Mouse (Mus musculus) gastrocnemius, postnatal 4 days (tissue): ENCODE measurements around the gene Mid2. TPM values are rescaled to one million over a fixed set of nuclear protein-coding genes. Genes with fewer than 3 reads are reported as not detected.
"Not testable (repeated sequence)": the region's sequence is repeated elsewhere in the genome, so short reads cannot be mapped to it uniquely, and the experiment has no call there.

Experiments
- DNase-seq, 2 experiments: peaks; one replicate each; pipeline ENCODE4 v3.0.0; 2021 to 2022; ENCODE audit warnings: low spot score in 2 of 2, mixed read lengths in 2 of 2
- long read RNA-seq, 2 experiments: library from polyadenylated mRNA; stranded (forward); transcript quantifications; one replicate each; pipeline ENCODE4 v2.0.0; 2021
- total RNA-seq, 2 experiments: library from RNA; stranded (reverse); gene quantifications; 2 replicates each; pipeline ENCODE4 v1.2.3; 2021

Gene Mid2
- total RNA-seq, result 10 to 100 TPM; 18.4 to 21.8 TPM
- long read RNA-seq, experiment 1, partial matches to known transcripts, result 0 of 2 reads
- long read RNA-seq, experiment 1, other reads (novel, unspliced or antisense), result 2 of 2 reads
- long read RNA-seq, experiment 2, partial matches to known transcripts, result 0 of 6 reads
- long read RNA-seq, experiment 2, other reads (novel, unspliced or antisense), result 6 of 6 reads

DNA sequence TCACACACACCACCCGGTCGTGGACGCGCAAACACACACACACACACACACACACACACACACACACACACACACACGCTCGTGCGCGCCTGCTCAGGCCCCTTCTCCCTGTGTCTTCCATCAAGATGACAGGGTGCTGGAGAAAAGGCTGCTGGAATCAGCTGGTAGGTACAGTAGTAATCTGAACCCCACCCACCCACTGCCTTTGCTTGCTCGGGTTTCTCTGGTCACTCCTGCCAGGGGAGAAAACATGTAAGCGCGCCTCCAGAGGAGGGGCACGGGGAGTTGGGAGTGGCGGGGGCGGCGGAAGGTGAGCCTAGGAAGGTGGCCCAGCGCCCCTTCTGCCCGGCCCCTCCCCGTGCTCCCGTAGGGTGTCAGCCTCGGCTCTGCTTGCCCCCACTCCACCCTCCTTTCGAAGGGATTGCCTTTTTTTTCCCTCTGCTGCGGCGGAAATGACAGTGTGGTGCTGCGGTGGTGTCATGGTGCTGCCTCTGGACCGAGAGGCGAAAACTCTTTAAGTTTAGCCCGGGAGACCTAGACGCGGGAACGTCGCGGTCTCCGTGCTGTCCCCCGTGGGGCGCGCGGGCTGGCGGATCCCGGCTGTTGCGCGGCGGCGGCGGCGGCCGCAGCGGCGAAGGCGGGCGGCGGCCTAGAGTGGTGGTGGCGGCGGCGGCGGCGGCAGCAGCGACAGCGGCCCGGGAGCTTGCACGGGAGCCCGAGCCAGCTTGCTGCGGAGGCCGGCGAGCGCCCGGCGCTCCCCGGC is at the start of gene Mid2:
Mid2 (plus strand) TSS at position 121 of the 763 bp plus-strand sequence.
- DNase-seq, result peak; percentile 17 to 25

DNA sequence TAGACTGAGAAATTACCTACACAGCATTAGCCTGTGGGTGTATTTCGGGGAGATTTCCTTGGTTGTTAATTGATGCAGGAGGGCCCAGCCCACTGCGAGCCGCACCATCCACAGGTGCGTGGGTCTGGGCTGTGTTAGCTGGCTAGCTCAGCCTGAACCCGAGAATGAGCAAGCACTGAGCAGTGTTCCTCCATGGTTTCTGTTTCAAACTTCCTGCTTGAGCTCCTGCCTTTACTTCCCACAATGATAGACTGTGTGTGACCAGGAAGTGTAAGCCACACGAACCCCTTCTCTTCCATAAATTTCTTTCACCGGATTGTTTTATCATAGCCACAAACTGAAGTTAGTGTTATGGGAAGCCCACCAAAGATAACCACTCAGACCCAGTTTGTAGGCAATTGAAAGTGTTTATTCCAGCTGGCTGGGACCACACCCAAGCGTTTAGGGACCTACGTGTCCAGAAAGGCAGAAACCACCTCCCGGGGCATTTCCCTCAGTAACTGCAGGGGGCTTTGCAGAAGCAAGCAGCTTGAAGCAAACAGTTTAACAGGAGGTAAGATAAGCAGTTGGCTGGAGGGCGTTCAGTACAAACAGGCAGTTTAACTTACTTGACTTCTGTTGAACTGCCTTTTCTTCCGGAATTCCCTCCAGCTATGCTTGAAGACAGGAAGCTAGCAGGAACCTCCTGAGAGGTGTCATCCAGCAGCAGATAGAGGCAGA is 39.4 kb upstream of the Mid2 start:
- DNase-seq, result no peak

DNA sequence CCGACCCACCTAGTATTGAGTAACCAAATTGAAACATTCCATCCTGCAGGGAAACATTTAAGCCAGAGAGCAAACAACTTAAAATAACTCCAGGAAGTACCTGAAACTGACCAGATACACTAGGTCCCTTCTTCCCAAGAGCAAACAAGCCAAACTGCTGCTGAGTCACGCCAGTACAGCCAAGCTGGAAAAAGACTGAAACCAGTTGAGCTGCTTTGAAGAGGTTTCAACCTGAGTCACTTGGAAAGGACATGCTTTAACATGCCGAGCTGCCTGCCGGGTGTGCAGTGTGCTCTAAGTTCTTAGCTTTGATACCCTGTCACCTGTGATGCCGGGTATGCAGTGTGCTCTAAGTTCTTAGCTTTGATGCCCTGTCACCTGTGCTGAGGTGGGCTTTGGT is 26.4 kb upstream of the Mid2 start:
- DNase-seq, result no peak

DNA sequence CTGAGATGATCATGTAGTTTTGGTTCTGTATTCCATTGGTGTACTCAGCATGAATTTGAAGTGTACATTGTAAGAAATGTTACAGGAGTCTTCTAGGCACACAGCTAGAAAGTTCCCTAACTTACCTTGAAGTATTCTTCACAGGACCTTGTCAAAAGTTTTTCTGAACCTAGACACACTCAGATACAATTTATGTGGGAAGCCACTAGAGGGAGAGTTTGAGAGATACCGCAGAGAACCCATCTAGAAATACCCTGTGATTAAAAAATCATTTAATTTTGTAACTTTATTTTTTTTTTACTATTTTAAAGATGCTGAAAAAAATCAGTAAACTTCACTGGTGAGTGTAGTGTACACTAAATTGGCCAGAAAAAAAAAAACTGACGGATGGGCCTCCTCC is 24.8 kb upstream of the Mid2 start:
- DNase-seq, result no peak

DNA sequence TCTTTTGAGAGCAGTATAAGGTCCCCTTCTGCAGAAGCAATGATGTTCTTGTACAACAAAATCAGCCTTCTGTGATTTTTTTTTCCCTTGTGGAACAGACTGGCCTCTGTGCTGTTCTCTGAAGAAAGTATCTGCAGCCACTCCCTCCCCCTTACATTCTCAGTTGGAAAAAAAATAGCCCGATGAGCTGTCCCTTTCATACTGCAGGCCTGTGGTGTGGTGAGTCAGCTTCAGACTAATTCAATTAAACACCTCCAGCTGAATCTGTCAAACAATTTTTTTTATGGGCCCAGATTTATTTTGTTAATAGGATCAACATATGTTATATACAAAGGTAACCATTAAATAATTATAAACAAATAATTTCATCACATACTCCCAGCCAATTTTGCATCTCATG is 3.7 kb upstream of the Mid2 start:
- DNase-seq, result no peak

DNA sequence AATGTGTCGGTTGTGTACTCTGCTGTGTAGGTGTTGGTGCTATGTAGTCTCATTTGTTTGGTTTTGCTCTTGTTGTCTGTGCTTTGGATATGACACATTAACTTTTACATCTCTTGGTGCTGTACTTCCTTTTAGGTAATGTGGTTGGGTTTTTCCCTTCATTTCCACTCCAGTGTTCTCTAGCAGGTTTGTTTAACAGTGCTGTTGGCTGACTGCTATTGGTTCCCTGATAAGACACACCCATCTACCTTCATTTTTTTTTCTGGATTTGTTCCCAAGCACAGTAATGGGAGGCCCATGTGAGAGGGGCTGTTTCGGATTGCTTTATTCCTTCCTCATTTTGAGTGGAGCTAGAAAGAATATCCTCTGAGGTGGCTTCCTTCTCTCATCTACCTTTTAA is 883 bp upstream of the Mid2 start:
- no peak for DNase-seq

DNA sequence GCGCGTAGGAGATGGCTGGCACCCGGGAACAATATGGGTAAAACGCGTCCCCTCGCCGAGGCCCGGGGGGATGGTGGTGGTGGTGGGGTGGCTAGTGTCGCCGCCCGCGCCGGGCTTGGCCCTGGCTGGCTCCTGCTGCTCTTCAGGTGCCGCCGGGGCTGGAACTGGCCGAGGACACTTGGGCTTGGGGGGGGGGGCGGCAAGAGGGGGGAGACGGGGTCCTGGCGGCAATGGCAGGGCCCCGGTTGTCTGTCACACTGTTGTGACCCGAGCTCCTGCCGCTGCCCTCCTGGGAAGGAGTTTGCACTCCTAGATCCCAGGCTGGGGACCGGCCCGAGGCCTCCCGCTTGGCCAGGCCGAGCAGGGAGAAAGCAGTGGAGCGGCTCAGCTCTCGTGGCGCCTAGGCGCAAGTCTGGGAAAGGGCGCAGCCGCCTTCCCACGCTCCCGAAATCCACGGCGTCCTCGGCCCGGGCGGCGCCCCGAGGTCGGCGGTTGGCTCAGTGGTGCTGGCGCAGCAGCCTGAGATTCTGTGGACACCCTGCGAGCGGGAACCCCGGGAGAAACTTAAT is 927 bp downstream of the Mid2 start:
- DNase-seq, result peak; percentile 31 to 40

DNA sequence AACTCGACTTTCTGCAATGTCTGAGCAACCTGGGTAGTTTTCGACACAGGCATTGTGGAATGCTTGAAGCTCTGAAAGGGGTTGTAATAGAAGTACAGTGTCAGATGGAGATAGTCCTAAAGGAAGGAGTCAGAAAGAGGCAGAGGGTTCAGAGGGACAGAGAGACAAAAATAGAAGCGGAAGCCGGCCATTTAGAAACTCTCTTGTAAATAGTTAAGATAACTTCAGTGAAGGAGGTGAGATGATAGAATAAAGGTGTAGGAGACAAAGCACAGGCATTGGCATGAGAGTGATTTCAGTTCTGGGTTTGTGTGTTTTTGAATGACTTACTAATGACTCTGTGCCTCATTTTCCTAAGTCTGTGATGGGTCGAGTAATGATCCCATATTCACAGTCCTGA is 11.0 kb downstream of the Mid2 start:
- DNase-seq, result no peak

DNA sequence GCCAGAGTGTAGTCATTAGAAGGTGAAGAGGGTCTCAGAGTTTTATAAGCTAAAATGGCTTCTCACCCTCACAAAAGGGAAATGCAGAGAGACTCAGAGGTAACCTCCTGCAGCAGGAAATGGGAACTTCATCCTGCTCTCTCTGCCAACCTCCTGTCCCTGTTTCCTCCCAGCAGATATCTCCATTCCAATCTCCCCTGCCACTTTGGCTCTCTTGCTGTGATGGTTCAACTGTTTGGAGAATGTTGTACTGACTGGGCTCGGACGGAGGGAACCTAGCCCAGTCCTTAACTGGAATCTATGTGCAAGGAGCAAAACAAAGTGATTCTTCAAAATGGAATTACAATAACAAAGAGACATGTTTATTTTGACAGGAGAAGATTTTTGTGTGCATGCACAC is 23.9 kb downstream of the Mid2 start:
- no peak for DNase-seq

DNA sequence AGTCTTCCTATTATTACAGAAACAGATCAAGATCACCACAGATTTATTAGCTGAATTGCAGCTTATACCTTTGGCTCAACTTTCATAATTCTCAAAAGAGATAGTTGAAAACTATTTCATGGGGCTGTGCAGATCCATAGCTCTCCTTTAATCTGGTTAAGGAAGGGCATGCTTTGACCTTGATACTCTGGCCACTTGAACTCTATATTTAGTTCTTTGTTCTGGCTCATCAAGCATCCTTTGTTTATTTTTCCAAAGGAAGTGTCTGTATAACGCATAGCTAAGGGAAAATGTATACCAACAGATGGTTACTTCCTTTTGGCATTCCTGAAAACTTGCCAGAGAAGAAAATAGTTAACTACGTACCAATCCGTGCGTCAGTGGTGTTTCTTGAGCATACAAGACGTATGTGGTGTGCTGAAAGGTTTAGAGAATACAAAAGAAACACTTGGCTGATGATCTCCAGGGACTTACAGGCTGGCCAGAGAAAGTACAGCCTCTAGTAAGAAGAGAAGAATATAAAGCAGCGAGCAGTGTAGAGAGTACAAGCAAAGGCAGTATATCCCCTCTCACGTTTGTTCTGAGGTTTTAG is 33.6 kb downstream of the Mid2 start:
- not testable (repeated sequence) for DNase-seq

DNA sequence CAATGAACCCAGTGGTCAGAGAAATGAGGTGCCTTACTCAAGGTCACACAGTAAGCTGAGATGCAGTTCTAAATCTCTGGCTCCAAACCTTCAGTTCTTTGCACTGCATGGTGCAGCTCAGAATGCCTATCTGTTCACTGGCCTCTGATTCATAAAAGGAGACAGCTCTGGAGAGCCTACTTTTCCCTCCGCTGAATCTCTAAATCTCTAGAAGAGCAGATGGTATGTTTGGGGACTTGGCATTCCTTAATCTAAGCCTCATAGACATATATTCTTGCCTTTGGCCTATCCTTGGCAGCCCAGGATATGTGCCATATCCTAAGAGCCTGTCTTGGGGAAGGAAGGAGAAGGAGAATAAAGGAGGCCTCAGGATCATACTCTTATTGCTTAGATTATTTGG is 38.8 kb downstream of the Mid2 start:
- DNase-seq, result no peak

DNA sequence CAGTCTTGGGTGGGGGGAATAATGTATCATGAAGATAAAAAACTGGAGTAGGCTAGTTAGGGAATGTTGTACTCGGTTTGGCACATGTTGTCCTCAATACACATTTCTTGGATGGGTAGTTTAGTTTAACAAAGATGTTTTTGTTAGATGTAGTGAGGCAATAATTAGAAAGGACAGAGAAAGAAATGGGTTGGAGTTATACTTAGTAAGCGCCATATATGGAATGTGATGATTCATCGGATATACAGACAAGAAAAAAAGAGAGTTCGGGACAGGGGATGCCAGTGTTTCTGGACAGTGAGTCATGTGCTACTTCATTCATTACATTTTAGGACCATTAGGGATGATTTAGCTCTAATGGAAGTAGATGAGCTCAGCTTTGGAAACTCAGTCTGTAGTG is 41.7 kb downstream of the Mid2 start:
- DNase-seq, result no peak

DNA sequence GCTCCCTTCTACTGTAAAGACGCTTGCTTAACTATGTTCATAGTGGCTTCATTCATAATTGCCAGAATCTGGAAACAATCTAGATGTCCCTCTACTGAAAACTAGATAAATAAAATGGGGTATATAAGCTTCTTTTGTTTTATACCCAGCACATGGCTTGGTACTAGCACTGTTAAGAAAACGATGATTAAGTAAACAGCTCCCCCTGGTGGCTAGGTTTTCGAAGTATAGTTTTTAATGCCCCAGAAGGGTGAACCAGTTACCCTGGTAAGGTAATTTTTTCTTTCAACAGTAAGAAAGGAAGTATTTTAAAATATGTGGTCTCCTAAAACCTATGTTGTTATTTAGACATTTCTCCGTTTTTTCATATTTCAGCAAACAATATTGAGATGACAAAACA is 58.0 kb downstream of the Mid2 start:
- no peak for DNase-seq

DNA sequence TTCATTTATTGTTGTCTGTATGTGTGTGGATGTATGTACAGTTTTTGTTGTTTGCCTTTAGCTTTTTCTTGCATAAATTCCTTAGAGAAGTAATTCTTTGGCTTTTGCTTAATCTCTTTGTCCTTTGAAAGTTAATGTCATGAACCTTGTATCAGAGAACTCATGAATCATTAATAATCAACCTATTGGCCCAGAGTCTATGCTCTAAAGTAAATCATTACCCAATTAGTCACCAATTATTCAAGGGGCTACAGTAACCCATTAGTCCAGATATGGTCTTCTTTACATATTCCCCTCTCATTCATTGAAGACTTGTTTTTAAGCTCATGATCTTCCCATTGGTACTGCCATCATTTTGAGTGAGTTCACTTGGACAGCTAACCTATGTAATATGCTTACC is 74.6 kb downstream of the Mid2 start:
- no peak for DNase-seq

DNA sequence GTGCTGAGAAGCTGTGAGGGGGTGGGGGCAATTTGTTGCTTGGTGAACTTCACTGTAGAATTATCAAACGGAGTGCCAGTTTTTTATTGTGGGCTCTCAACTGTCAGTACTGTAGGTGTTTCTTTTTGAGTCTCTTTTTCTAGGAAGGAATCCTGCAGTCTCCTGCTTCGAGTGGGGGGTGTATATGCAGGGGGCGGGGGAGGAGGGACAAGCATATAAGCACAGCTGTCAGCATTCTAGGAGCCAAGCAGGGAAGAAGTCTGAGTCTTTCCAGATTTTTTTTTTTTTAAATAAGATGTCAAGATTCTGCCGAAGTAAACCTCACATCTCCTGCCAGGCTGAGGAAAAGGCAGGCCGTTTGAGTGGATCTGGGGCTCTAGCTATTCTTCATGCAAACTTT is 78.8 kb downstream of the Mid2 start:
- DNase-seq, result peak in 1 of 2 experiments; percentile 6

DNA sequence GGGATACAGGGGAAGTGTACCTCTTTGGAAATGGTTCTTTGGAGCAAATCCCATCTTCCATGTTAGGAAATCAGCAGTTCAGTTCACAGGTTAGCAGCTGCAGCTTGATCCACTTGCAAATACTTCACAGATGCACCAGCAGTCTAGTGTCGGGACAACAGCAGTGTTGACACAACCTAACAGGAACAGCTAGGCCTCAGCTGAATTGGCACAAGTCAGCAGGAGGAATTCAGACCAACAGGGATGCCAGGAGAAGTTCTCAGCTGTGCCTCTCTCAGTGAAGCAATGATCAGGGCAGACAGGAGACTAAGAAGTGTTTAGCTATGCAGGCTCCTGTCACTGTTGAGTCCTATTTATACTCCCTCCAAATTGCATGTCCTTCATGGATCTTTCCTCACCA is 105.4 kb downstream of the Mid2 start:
- DNase-seq, result no peak

DNA sequence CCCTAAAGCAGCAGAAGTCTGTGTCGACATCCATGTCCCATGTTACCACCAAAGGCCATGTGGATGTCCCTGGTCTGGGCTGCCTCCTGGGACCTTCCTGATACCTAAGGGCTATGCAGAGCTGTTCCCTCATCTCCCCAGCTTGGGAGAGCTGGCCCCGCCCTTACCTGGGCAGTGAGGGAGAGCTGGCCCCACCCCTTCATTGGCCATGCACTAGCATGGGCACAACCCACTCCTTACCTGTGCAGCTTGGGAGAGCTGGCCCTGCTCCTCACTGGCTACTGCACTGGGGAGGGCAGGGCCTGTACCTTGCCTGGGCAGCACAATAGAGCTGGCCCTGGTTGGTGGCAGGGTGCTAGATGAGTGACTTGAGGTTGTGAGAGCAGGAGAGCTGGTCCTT is 140.9 kb downstream of the Mid2 start:
- DNase-seq, result no peak

DNA sequence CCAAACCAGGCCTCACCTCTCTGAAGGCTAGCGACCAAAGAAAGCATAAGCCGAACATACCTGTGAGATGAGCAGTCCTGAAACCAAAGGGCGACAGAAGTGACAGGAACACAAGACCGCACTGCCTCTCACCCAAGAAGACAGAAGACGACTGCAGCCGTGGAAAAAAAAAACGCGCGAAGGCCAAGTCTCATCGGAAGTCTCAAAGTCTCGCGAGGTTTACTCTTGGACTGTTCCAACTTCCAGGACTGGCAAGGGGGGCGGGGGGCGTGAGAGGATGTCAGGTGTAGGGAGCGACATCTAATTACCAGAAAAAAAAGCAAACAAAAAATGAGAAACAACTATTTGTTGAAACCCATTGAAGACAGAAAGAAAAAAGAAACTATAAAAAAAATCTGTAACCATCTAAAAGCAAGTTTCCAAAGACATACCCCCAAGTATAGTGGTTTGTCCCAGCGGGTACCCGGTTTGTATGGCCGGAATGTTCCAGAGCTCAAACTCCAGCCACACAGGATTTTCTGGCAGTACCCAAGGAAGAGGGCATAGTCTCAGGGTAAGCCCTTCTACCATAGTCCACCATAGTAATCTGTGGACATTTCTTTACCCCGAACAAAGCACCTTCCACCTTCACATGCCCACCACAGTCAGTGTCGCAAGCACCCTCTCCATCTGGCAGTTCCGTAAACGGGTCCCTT is 149.1 kb downstream of the Mid2 start, which contains the start of gene Tex13b:
Tex13b (minus strand) TSS at position 122 of the 695 bp plus-strand sequence.
- DNase-seq, result no peak
